Mouse (Mus musculus): Measurements from ENCODE around the gene Fgd6.

Fgd6 gene

DNA sequence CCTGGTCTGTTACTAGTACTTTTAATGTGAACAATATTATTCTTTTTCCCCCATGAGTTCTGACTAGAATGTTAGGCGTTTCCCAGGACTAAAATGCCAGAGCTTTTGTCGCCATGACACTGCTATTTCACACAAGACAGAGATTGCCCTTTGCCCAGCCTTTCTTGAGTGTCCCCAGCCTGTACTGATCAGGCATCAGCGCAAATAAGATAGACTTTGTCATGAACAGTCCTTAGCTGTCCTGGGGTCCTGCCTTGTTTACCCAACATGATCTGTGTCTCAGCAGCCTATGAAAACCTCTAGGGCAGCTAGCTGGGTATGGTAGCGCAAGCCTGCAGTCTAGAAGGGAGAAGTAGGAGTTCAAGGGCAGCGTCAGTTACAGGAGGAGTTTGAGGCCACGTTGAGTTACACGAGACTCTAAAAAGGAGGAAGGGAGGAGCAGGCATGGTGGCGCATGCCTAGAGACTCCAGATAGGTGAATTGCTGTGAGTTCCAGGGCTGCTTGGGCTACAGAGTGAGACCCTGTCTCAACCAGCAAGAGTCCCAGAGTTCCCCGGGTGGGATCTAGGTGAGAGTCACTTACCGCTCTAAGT lies 103.2 kb downstream of the Fgd6 start:
- no peak for DNase-seq (ENCODE audit: low spot score)

DNA sequence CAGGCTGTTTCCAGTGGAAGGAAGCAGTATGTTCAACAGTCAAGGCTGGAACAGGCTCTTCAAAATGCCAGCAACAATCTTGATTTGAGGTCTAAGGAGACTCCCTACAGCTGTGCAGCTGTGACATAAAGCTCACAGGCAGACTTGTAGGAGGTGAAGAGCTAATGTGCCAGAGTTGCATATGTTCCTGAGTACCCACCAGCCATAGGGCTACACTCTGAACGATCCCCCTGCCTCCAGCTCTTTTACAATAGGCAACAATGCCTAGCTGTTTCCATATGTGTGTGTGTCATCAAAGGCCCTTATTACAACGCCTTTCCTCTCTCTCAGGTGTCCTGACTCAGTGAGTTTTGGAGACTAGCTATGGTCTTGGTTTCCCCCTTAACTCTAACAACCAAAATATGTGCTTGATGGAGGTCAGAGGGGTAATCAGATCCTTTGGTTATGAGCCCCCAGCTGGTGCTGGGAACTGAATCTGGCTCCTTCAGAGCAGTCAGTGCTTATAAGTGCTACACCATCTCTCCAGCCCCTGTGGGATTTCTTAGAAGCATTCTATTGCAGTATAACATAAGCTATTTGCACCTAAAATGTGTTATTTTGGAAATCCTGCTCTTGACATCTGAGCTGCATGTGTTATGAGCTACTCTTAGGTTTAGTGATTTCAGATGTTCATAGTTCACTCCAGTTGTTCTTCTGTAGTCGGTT lies 104.6 kb downstream of the Fgd6 start:
- no peak for DNase-seq (ENCODE audit: low spot score)

DNA sequence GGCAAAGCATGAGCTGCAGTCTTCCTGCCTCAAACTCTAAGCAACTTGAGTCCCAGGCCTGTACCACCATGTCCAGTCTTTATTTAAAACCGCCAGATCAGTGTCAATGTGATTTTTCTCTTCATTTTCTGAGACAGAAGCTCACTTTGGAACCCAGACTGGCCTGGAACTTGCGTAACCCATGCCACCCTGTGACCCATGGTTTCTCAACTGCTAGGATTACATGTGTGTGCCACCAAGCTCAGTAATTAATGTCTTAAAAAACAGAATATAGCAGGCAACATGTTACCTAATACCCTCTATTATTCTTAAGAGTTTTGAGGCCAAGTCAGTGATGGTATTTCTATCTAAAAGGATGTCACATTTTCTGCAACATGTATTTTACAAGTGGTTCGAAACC lies 106.6 kb downstream of the Fgd6 start:
- no peak for DNase-seq (ENCODE audit: low spot score)

DNA sequence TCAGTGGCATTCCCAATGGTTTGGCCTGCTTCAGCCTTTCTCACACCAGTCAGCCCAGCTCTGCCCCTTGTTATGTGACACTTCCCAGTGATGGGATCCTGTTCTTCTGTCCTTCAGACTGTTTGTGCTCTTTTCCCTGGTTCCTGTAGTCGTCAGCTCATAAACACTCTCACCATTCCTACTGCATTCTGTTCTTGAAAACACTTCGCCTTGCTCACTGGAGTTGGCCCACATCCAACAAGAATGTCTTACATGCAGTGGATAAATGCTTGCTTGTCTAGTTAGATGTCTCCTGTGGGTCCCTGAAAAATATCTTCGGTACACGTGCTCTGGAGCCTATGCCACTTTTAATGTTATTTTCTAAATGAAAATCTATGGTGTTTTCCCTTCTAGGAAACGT lies 108.8 kb downstream of the Fgd6 start:
- DNase-seq (ENCODE audit: low spot score): no peak

- DNase-seq (ENCODE audit: low spot score): no peak
These were observed 111.6 kb downstream of the Fgd6 start for GRCm38 (mm10) chr10:94147391-94147755.

DNA sequence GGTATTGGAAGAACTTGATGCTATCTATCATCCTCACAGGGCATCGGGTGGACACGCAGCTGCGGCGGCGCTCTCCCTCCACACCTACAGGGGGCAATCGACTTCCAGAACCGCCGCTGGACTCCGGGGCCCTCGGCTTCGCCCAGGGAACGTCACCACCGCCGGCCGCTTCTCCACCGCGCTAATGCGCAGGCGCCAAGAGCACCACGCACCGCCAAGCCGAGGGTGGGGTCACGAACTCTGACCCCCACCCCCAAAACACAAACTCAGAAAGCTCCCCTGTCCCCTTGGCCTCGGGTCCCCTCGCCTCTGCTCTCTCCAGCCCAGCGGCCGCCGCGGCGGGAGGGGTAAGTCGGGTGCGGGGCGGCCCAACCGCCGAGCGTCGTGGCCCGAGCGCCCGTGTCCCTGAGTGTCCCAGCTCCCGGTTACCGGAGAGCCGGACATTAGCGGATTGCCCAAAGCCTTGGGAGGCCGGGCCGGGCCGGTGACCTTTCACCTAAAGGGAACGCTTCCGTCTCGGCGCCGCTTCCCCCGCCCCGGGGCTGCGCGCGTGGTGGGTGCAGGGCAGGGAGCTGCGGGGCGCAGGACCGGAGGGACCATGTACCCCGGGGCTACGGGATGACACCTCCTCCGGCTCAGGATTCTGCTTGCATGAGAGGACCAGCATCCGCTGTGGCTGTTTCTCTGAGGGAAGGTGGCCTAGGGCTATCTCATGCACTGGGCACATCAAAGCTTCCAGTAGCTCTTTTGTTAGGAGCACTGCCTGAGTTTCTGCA lies 112.1 kb downstream of the Fgd6 start, which contains the start of gene Nr2c1:
Gene Nr2c1 (plus strand): TSS at position 268 of the 776 bp plus-strand sequence.
- peak; percentile 87 for DNase-seq (ENCODE audit: low spot score)

DNA sequence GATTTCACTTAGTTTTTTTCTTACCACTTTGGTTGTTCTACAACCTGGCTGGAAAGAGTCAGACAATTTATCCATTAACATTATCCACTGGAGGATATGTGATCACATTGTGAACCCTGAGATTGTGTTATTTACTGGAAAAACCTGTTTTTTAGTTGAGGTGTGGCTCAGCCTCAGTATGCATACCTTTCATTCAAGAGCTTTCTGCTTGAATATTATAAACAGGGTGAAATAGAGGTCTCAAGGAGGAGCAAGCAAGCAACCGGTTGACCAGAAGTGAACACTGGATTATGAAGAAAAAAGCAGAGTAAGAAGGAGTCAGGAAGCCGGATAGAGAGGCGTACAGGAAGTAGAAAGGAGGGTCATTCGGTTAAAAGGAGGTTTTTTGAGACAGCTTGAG lies 115.7 kb downstream of the Fgd6 start:
- DNase-seq (ENCODE audit: low spot score): no peak

- DNase-seq (ENCODE audit: low spot score): no peak
These were observed 118.0 kb downstream of the Fgd6 start for GRCm38 (mm10) chr10:94153841-94154240.

GRCm38 (mm10) chr10:94158962-94159361 lies 123.2 kb downstream of the Fgd6 start:
- no peak for DNase-seq (ENCODE audit: low spot score)

- DNase-seq (ENCODE audit: low spot score): no peak
These were observed 123.6 kb downstream of the Fgd6 start for GRCm38 (mm10) chr10:94159406-94159805.

GRCm38 (mm10) chr10:94161051-94161765 lies 125.4 kb downstream of the Fgd6 start:
- no peak for DNase-seq (ENCODE audit: low spot score)

GRCm38 (mm10) chr10:94162031-94162430 lies 126.2 kb downstream of the Fgd6 start:
- DNase-seq (ENCODE audit: low spot score): no peak

DNA sequence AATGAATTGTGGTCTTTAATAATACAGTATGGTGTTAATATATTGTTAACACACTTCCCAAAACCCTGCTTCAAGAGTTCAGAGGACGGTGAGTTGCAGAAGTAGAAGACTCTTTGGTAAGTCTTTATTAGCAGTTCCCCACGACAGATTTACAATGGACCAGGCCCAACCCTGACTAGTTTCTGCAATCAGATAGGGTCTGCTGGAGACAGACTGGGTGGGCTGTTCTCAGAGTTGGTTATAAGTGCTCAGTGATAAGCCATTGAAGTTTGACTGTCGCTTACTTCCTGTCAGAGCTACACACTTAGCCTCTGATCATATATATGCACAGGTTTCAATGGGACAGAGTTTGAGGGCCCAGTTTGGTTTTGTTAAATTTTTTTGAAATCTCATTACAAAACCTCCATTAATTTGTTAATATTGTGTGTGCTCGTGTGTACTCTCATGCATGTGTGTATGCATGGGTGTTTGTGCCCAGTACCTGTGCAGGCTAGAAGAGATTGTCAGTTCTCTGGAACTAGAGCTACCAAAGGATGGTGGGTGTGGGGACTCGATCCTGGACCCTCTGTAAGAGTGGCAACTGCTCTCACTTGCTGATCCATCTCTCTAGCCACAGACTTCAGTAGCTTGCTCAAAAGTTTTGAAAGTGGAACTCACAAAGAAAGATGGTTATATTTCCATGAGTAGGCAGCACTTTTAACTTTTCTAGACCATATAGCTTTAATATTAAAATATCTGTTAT lies 128.5 kb downstream of the Fgd6 start:
- DNase-seq (ENCODE audit: low spot score): no peak

DNA sequence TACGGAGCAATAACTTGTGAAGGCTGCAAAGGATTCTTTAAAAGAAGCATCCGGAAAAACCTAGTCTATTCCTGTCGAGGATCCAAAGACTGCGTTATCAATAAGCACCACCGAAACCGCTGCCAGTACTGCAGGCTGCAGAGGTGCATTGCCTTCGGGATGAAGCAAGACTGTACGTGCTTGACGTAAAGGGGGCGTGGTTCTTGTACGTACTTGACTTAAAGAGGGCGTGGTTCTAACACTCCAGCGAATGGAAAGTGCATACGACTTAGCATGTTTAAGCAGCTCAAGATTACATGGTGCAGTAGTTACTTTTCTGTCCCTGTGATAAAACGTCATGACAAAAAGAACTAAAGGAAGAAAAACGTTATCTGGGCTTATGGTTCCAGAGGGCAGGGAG lies 129.6 kb downstream of the Fgd6 start:
- DNase-seq (ENCODE audit: low spot score): no peak

DNA sequence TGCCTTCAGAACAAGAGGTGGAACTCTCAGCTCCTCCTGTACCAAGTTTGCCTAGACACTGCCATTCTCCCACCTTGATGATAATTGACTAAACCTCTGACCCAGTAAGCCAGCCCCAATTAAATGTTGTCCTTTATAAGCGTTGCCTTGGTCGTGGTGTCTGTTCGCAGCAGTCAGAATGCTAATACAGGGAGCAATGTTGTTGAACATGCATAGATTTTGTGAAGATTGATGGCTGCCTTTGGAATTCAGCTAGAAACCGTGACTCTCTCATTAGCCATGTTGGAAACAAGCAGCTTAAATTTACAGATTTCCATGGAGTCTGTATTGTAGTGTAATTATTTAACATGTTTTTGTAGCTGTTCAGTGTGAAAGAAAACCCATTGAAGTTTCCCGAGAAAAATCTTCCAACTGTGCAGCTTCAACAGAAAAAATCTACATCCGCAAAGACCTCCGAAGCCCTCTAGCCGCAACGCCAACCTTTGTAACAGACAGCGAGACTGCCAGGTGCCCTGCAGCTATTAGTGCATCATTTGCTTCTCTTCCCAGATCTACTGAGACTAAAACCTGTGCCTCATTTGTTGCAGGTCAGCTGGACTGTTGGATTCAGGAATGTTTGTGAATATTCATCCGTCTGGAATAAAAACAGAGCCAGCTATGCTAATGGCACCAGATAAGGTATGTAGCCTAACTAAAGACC lies 131.4 kb downstream of the Fgd6 start:
- DNase-seq (ENCODE audit: low spot score): no peak

DNA sequence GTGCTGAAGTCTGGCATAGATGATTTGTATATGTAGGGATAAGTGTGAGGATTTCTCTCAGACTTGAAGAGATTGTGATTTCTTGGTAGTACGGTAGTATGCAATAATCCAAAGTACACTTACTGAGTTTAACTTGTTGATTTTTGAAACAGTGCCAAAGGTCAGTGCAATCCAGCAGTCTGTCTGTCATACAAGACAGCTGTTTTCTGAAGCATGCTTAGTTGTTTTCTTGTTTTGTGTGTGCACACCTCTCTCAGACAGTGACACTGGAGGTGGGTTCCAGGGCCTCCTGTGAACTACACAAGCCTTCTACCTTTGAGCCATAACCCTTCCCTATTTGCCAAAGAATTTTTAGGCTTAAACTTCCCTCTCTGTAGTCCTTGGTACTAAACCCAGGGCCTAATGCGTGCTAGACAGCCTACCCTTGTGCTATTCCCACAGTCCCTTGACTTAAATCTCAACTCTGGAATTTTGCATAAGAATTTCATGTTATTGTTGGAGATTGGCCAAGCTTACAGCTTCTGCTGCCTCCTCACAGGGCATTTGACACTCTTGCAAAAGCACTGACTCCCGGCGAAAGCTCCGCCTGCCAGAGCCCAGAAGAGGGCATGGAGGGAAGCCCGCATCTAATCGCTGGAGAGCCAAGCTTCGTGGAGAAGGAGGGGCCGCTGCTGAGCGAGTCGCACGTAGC lies 135.8 kb downstream of the Fgd6 start:
- no peak for DNase-seq (ENCODE audit: low spot score)

DNA sequence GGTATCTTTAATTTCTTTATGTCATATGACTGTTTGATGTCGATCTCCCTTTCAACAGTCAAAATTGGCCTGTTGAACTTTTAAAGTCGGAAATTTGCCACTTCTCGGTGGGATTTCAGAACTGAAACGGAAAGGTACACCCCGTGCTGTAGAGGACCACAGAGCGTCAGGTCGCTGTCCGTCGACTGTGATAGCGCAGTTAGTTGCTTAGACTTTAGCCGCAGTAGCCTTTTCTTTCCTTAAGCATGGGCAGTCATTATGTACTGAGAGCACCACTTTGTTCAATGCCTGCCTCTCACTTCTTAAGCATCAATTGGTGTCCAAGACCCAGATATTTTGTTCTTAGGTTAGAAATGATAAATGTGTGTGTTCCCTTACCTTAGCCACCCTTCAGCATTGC lies 136.3 kb downstream of the Fgd6 start:
- DNase-seq (ENCODE audit: low spot score): no peak

DNA sequence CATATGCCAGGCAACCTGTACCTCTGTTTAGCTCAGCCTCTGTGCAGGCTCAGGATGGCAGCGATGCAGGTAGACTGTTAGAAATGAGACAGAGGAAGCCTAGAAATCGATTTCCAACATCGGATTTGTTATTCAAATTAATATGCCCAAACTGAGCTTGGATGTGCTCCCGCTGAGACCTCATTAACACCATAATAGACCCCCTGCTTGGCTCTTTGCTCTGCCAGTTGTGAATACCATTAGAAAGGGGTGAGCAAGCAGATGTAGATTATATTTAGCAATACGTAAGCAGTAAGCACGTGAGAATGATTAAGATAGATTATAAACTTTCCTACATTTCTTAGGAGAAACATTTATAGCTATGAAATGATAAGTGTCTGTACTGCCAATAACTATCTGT lies 136.9 kb downstream of the Fgd6 start:
- no peak for DNase-seq (ENCODE audit: low spot score)

- DNase-seq (ENCODE audit: low spot score): no peak
These were observed 138.9 kb downstream of the Fgd6 start for GRCm38 (mm10) chr10:94174652-94175051.

DNA sequence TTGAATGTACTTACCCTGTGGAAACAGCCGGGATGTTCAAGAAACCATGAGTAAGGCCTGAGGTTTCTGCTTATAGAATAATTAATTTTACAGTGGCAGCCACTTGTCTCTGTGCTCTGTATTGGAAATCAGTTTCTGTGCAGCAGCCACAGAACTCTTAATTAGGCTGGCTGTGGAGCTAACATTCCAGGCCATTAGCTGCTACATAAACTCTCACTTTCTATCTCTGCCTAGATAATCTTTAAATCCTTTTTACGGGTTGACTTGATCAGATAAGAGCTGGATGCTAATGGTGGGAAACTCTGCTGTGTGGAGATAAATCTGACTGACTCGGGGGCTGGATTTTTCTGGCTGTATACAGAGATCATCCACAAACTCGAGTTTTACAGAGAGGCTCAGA lies 147.4 kb downstream of the Fgd6 start:
- DNase-seq (ENCODE audit: low spot score): no peak

Measured in ovary, postnatal 14 days (tissue).